31 mouse cellular contexts compared by ENCODE assay signal in the genomic region with DNA sequence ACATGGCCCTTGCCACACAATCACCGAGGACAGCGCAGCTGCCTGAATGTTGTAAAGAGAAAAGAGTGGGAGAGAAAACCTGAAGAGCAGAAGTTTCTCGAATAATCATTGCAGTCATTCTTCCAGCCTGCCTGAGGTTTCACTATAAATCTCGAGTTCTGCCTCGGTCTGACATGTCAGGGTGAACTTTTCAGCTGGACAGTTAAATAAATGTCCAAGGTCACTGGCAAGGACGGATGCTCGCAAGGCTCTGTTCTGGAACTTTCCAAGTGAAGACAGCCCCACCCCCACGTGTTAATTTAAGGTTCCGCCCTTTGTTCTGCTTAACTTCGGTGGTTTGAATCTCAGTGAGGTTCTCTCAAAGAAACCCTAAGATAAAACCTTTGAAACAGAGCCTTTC. TPM values are rescaled to one million over a fixed set of nuclear protein-coding genes. Genes with fewer than 3 reads are reported as not detected.
DNase-seq lines count a peak whose midpoint lies in the region; ATAC-seq lines count a peak whose summit lies in the region.
"Had no signal": no experiment of that assay in that cellular context is flagged by ENCODE, and none has a peak within 500 bp of the region (broad histone marks: within the 10 kb centered on the region; RNA-seq: fewer than 3 reads in every experiment).

No protein-coding gene starts in this region.

- H3K9me3 ChIP-seq in kidney, embryonic 16.5 days (ENCODE audit: low read length) = no peaks in the 10 kb centered on the region
- no peaks in the 10 kb centered on the region for H3K9me3 ChIP-seq in hindbrain, embryonic 12.5 days (replicated peaks)
- H3K9me3 ChIP-seq: embryonic facial prominence, embryonic 13.5 days; heart, embryonic 13.5 days; hindbrain, embryonic 10.5 days; liver, embryonic 12.5 days had no signal

- ATAC-seq in kidney, embryonic 16.5 days (ENCODE audit: low FRiP score, low TSS enrichment) = no peak
- ATAC-seq in hindbrain, embryonic 12.5 days (ENCODE audit: low FRiP score) = no peak
- ATAC-seq: forebrain, embryonic 16.5 days; liver, embryonic 12.5 days; liver, postnatal 0 days; midbrain, embryonic 16.5 days had no signal

- no peaks in the 10 kb centered on the region for H3K27me3 ChIP-seq in kidney, embryonic 16.5 days (ENCODE audit: insufficient read depth, low read length)
- no peaks in the 10 kb centered on the region for H3K27me3 ChIP-seq in hindbrain, embryonic 12.5 days
- H3K27me3 ChIP-seq: CH12.LX; embryonic facial prominence, embryonic 13.5 days; heart, embryonic 13.5 days; liver, embryonic 12.5 days had no signal

- 30% methylated on average over 10 of the region's 10 CpGs for WGBS in kidney, embryonic 16.5 days
- WGBS in hindbrain, embryonic 12.5 days = 84% methylated on average over 10 of the region's 10 CpGs

- no peak overlapping the region for H3K4me2 ChIP-seq in kidney, embryonic 16.5 days (replicated peaks; ENCODE audit: low read depth, low read length)
- H3K4me2 ChIP-seq in hindbrain, embryonic 12.5 days (replicated peaks) = no peak overlapping the region
- H3K4me2 ChIP-seq: embryonic facial prominence, embryonic 13.5 days; heart, embryonic 13.5 days; liver, embryonic 12.5 days; midbrain, embryonic 11.5 days had no signal

- peak; percentile 4 for DNase-seq in kidney, adult 11 months
- DNase-seq in ovary, postnatal 14 days (ENCODE audit: low spot score) = peak; percentile 37
- DNase-seq in ovary, adult 18-20 months (ENCODE audit: low spot score) = no peak
- DNase-seq in adrenal gland, postnatal 10 days = peak; percentile 62
- no peak for DNase-seq in embryo, embryonic 9.5 days (ENCODE audit: extremely low spot score)
- DNase-seq: cerebellum, adult 11 months; cerebellum, adult 9-10 months; cerebellum, postnatal 36 days; gastrocnemius, adult 2 months; gastrocnemius, postnatal 36 days; heart, adult 18-20 months; heart, postnatal 10 days; left cerebral cortex, postnatal 4 days; liver, postnatal 0 days; lung, postnatal 36 days; retina, postnatal 1 day; right cerebral cortex, postnatal 14 days; thymus, postnatal 14 days had no signal

- no peak overlapping the region for H3K9ac ChIP-seq in kidney, embryonic 16.5 days (replicated peaks; ENCODE audit: low read length)
- H3K9ac ChIP-seq in hindbrain, embryonic 12.5 days = no peak overlapping the region
- H3K9ac ChIP-seq: embryonic facial prominence, embryonic 13.5 days; heart, embryonic 13.5 days; liver, embryonic 12.5 days; liver, postnatal 0 days had no signal

- peaks cover 3% of the 10 kb centered on the region; the same call in 1 of the 2 replicates for H3K4me1 ChIP-seq in kidney, embryonic 16.5 days (ENCODE audit: insufficient read depth, low read length)
- no peaks in the 10 kb centered on the region for H3K4me1 ChIP-seq in hindbrain, embryonic 12.5 days
- H3K4me1 ChIP-seq: embryonic facial prominence, embryonic 13.5 days; heart, embryonic 13.5 days; hindbrain, embryonic 10.5 days; liver, embryonic 12.5 days had no signal

- H3K27ac ChIP-seq in kidney, embryonic 16.5 days (ENCODE audit: low read length) = no peak overlapping the region
- no peak overlapping the region for H3K27ac ChIP-seq in hindbrain, embryonic 12.5 days
- H3K27ac ChIP-seq: embryonic facial prominence, embryonic 13.5 days; gastrocnemius, adult 2 months; heart, embryonic 13.5 days; hindbrain, embryonic 10.5 days; layer of hippocampus, adult 2 months; left cerebral cortex, adult 2 months; liver, embryonic 12.5 days had no signal

- no peaks in the 10 kb centered on the region for H3K36me3 ChIP-seq in kidney, embryonic 16.5 days (ENCODE audit: insufficient read depth, low read length)
- no peaks in the 10 kb centered on the region for H3K36me3 ChIP-seq in hindbrain, embryonic 12.5 days
- H3K36me3 ChIP-seq: embryonic facial prominence, embryonic 13.5 days; heart, embryonic 13.5 days; hindbrain, embryonic 10.5 days; liver, embryonic 12.5 days had no signal

- H3K4me3 ChIP-seq in kidney, embryonic 16.5 days (ENCODE audit: low read length) = no peak overlapping the region
- H3K4me3 ChIP-seq in hindbrain, embryonic 12.5 days = no peak overlapping the region
- H3K4me3 ChIP-seq: embryonic facial prominence, embryonic 13.5 days; erythroblast, embryonic 14.5 days; gastrocnemius, adult 2 months; heart, embryonic 13.5 days; hindbrain, embryonic 10.5 days; layer of hippocampus, adult 2 months; left cerebral cortex, adult 2 months; liver, embryonic 12.5 days had no signal

RNA-seq across cellular contexts. Expression of a gene that starts 36.2 kb away (rescaled TPM):
- 30.5 and 32.4 TPM in 2 replicates for polyA plus RNA-seq in kidney, embryonic 16.5 days (2015; fragmentation: Nextera tagmentation; extraction: Ambion mirVana)
- 100 to 1,000 TPM in 1 of 2 experiments, 10 to 100 TPM in 1; 66.7 to 104 TPM for total RNA-seq in adrenal gland, postnatal 10 days (2021)
- 21.3 and 32.7 TPM in 2 replicates for polyA plus RNA-seq in hindbrain, embryonic 12.5 days (2016; fragmentation: Nextera tagmentation; extraction: Ambion mirVana)
- total RNA-seq: CH12.LX had no signal

Comparison
In these comparisons a context has a peak if more than half of its experiments do, and no peak if none do; other contexts are left out.
1. DNase-seq: peak in kidney, adult 11 months (single experiment), ovary, postnatal 14 days (single experiment) and adrenal gland, postnatal 10 days (single experiment); none in ovary, adult 18-20 months (single experiment) and embryo, embryonic 9.5 days (single experiment).